8 mouse cellular contexts compared by ENCODE assay signal in the genomic region with DNA sequence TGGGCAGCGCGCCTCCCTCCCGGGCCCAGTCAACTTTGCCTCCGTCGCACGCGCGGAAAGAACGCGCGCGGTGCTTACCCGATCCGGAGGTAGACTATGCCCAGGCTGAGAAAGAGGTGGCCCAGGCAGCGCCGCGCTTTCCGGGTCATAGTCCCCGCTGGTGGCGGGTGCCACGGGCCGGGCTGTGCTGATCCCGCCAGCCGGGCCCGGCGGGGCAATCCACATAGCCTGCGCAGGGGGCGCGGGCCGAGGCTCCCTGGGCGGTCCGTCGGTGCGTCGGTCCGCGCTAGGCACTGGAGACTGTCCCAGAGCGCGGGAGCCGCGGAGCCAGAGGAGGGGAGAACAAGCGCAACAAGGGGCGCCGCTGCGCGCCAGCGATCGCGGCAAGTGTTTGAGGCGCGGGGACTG. TPM values are rescaled to one million over a fixed set of nuclear protein-coding genes. Genes with fewer than 3 reads are reported as not detected.
DNase-seq lines count a peak whose midpoint lies in the region; ATAC-seq and TF ChIP-seq lines count a peak whose summit lies in the region.

A gene (minus strand): TSS at position 403 of the 408 bp plus-strand sequence.

- ATAC-seq in cerebellum, adult (ENCODE audit: insufficient number of reproducible peaks, low FRiP score, low TSS enrichment) = 0 out of 2 replicates have a peak, but pooled peaks have one; percentile 5
- ATAC-seq in embryonic facial prominence, embryonic 15.5 days (ENCODE audit: insufficient number of reproducible peaks, low FRiP score, low TSS enrichment, low read depth) = peak; percentile 10; the same call in 1 of the 2 replicates
- no peak for ATAC-seq in kidney, postnatal 0 days (replicated peaks; ENCODE audit: low FRiP score, low read depth)
- no peak for ATAC-seq in activated CD4-positive, CD25-positive, alpha-beta regulatory T cell, adult 4 months

- peak within 1 kb of the TSS; percentile 98 for H3K4me2 ChIP-seq in embryonic facial prominence, embryonic 15.5 days (replicated peaks)
- H3K4me2 ChIP-seq in kidney, postnatal 0 days (ENCODE audit: low read length) = peak within 1 kb of the TSS; percentile 85

- peaks cover 87% of the 10 kb centered on the region for H3K27me3 ChIP-seq in embryonic facial prominence, embryonic 15.5 days
- H3K27me3 ChIP-seq in kidney, postnatal 0 days (ENCODE audit: insufficient read depth, low read length) = peaks cover 53% of the 10 kb centered on the region
- peaks cover 91% of the 10 kb centered on the region for H3K27me3 ChIP-seq in midbrain, embryonic 10.5 days (ENCODE audit: low read depth, poor library complexity, severe bottlenecking)

- DNase-seq in left cerebral cortex, adult 18-20 months (ENCODE audit: low spot score in 2 of 2) = peak in 1 of 2 experiments; percentile 24
- no peak for DNase-seq in left cerebral cortex, adult 11 months (ENCODE audit: low spot score)
- DNase-seq in kidney, postnatal 0 days (ENCODE audit: low spot score) = no peak
- DNase-seq in midbrain, embryonic 10.5 days (ENCODE audit: low spot score) = peak; percentile 69
- no peak for DNase-seq in ovary, postnatal 10 days (ENCODE audit: low spot score)

- H3K4me1 ChIP-seq in embryonic facial prominence, embryonic 15.5 days = peaks cover 27% of the 10 kb centered on the region
- no peaks in the 10 kb centered on the region; the same call in 1 of the 2 replicates for H3K4me1 ChIP-seq in kidney, postnatal 0 days (replicated peaks; ENCODE audit: insufficient read depth, low read length)
- H3K4me1 ChIP-seq in midbrain, embryonic 10.5 days = peaks cover 33% of the 10 kb centered on the region

- no peaks in the 10 kb centered on the region for H3K36me3 ChIP-seq in embryonic facial prominence, embryonic 15.5 days
- H3K36me3 ChIP-seq in kidney, postnatal 0 days (ENCODE audit: insufficient read depth, low read length) = no peaks in the 10 kb centered on the region
- peaks cover 29% of the 10 kb centered on the region for H3K36me3 ChIP-seq in midbrain, embryonic 10.5 days

- no peak within 1 kb of the TSS for H3K27ac ChIP-seq in embryonic facial prominence, embryonic 15.5 days (replicated peaks)
- no peak within 1 kb of the TSS for H3K27ac ChIP-seq in kidney, postnatal 0 days
- H3K27ac ChIP-seq in midbrain, embryonic 10.5 days (replicated peaks) = peak within 1 kb of the TSS; percentile 93

- no peak for TF ChIP-seq CTCF in kidney, postnatal 0 days (IDR thresholded peaks at IDR 0.05; ENCODE audit: low read depth)

- peak within 1 kb of the TSS; percentile 53 for H3K4me3 ChIP-seq in embryonic facial prominence, embryonic 15.5 days (replicated peaks)
- H3K4me3 ChIP-seq in kidney, postnatal 0 days (replicated peaks; ENCODE audit: low read depth, low read length) = peak within 1 kb of the TSS; percentile 47
- peak within 1 kb of the TSS; percentile 83 for H3K4me3 ChIP-seq in midbrain, embryonic 10.5 days

- 0 out of 2 replicates have a peak within 1 kb of the TSS, but pooled peaks have one; percentile 18 for H3K9ac ChIP-seq in embryonic facial prominence, embryonic 15.5 days
- H3K9ac ChIP-seq in kidney, postnatal 0 days (ENCODE audit: low read depth, low read length) = no peak within 1 kb of the TSS

- WGBS in embryonic facial prominence, embryonic 15.5 days = under 1% methylated on average over 51 of the region's 51 CpGs
- WGBS in kidney, postnatal 0 days = under 1% methylated on average over 36 of the region's 51 CpGs
- WGBS in midbrain, embryonic 10.5 days = under 1% methylated on average over 51 of the region's 51 CpGs

- no peaks in the 10 kb centered on the region for H3K9me3 ChIP-seq in embryonic facial prominence, embryonic 15.5 days (replicated peaks)
- no peaks in the 10 kb centered on the region for H3K9me3 ChIP-seq in kidney, postnatal 0 days (replicated peaks; ENCODE audit: low read length)
- no peaks in the 10 kb centered on the region for H3K9me3 ChIP-seq in midbrain, embryonic 10.5 days (replicated peaks)

RNA-seq across cellular contexts. Expression of the gene that starts here (rescaled TPM):
- total RNA-seq in left cerebral cortex, adult 18-20 months (2021) = 10 to 100 TPM; 13.8 to 13.9 TPM
- polyA plus RNA-seq in embryonic facial prominence, embryonic 15.5 days (2015; fragmentation: Nextera tagmentation; extraction: Ambion mirVana) = 0.66 and 1.1 TPM in 2 replicates
- polyA plus RNA-seq in kidney, postnatal 0 days (2015; fragmentation: Nextera tagmentation; extraction: Ambion mirVana) = 0.04 and 0.13 TPM in 2 replicates
- 14.4 and 16.8 TPM in 2 replicates for polyA plus RNA-seq in midbrain, embryonic 10.5 days (2016; fragmentation: Nextera tagmentation; extraction: Ambion mirVana)
- polyA plus RNA-seq in activated CD4-positive, CD25-positive, alpha-beta regulatory T cell, adult 4 months (2017; shearing (Covaris generic)) = not detected

Comparison
In these comparisons a context has a peak if more than half of its experiments do, and no peak if none do; other contexts are left out.
1. ATAC-seq: peak in cerebellum, adult (single experiment) and embryonic facial prominence, embryonic 15.5 days (single experiment); none in kidney, postnatal 0 days (single experiment) and activated CD4-positive, CD25-positive, alpha-beta regulatory T cell, adult 4 months (single experiment).
2. Peak in every context shown above with its lines, with median percentiles within 50 percentile points of each other: H3K4me3 ChIP-seq.